Mouse (Mus musculus): ENCODE data around the gene A930017K11Rik. TPM values are rescaled to one million over a fixed set of nuclear protein-coding genes. Genes with fewer than 3 reads are reported as not detected.

The A930017K11Rik gene
- polyA plus RNA-seq (2014; fragmentation: Nextera tagmentation; extraction: Ambion mirVana): 0.09 TPM in 1 of 2 replicates, not detected in the other

DNA sequence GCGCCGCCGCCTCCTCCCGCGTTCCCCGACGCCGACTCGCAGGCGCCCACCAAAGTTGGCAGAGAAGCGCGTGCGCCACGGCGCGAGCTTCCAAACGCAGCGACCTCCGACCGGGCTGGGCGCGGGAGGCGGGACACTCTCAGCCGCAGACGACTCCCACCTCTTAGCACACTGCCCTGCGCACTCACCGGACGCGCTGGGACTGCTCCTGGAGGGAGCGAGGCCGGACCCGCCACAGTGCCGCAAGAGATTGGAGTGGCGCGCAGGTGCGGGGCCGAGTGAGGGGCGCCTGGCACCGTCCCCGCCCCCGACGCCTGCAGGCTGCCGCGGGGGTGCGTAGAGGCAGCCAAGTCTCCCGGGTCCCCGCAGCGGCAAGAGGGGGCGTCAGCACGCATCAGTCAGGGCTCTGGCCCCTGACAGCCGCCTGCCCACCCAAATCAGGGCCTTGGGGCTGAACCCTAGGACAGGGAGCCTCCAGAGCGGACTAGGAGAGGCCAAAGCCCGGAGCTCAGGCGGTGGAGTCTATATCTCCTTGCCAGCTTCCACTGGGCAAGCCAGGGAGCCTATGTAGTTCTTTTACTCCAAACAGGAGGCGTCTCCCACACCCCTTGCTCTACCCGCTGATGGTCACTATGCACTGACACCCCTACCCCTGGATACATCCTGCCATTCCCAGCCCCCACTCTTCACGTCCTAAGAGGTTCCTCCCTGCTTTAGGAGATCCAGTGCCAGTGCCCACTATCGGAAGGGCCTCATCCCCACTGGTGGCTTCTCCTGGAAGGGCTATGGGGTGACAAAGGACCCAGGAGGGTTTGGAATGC is at the start of gene A930017K11Rik:
TSS of gene A930017K11Rik (minus strand) at position 763 of the 821 bp plus-strand sequence.
- Histone ChIP-seq H3K4me1 (ENCODE audit: control insufficient read depth in 2 of 2, insufficient read depth in 2 of 2, low read length in 2 of 2) (peaks cover 5 to 13% of the 10 kb centered on the region in 2 experiments; a peak in 3 of 4 replicates), H3K9ac (ENCODE audit: low read length) (peak within 1 kb of the TSS; percentile 56), H3K4me2 (ENCODE audit: low read length) (peak within 1 kb of the TSS; percentile 81), H3K27me3 (ENCODE audit: control insufficient read depth, insufficient read depth, low read length) (peaks cover 46% of the 10 kb centered on the region), H3K36me3 (ENCODE audit: control insufficient read depth, insufficient read depth, low read length) (no peaks in the 10 kb centered on the region), H3K27ac (replicated peaks in 1 of 2; ENCODE audit: control insufficient read depth in 1 of 2, insufficient read depth in 1 of 2, low read depth in 2 of 2, low read length in 2 of 2) (no peak within 1 kb of the TSS), H3K9me3 (ENCODE audit: control insufficient read depth, low read length) (no peaks in the 10 kb centered on the region), H3K4me3 (ENCODE audit: control insufficient read depth in 1 of 2, insufficient read depth in 1 of 2, low read depth in 1 of 2, low read length in 2 of 2) (peak within 1 kb of the TSS; percentile 36 to 47)
- WGBS: 1% methylated on average over 58 of the region's 58 CpGs
- ATAC-seq (ENCODE audit: insufficient number of reproducible peaks, insufficient read depth, low FRiP score, low read depth): no peak

DNA sequence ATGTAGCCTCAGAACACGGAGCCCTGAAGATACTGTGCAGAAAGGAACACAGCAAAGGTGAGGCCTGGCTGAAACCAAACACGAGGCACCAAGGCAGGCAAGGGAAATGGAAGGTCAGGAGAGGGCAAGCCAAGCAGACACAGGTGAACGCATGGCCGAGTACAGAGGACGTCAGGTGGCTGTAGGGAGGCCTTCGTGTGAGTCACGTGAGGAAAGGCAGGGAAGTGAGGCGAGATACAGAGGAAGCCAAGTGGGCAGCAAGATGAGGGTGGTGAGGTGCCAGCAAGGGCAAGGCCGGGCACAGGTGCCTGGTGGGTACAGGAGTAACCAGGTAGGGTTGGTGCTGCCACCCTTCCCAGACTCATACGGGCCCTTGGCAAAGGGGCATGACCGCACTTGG is 46.1 kb upstream of the A930017K11Rik start:
- H3K4me3 ChIP-seq (ENCODE audit: control insufficient read depth in 1 of 2, insufficient read depth in 1 of 2, low read depth in 1 of 2, low read length in 2 of 2): no peak overlapping the region
- no peaks in the 10 kb centered on the region for H3K4me1 ChIP-seq (ENCODE audit: control insufficient read depth in 2 of 2, insufficient read depth in 2 of 2, low read length in 2 of 2)
- 90% methylated on average over 11 of the region's 11 CpGs for WGBS
- H3K36me3 ChIP-seq (ENCODE audit: control insufficient read depth, insufficient read depth, low read length): peaks cover 58% of the 10 kb centered on the region
- no peak overlapping the region for H3K4me2 ChIP-seq (ENCODE audit: low read length)
- no peak for ATAC-seq (ENCODE audit: insufficient number of reproducible peaks, insufficient read depth, low FRiP score, low read depth)
- H3K27me3 ChIP-seq (ENCODE audit: control insufficient read depth, insufficient read depth, low read length): no peaks in the 10 kb centered on the region
- H3K9ac ChIP-seq (ENCODE audit: low read length): no peak overlapping the region
- no peaks in the 10 kb centered on the region for H3K9me3 ChIP-seq (ENCODE audit: control insufficient read depth, low read length)
- H3K27ac ChIP-seq (replicated peaks in 1 of 2; ENCODE audit: control insufficient read depth in 1 of 2, insufficient read depth in 1 of 2, low read depth in 2 of 2, low read length in 2 of 2): no peak overlapping the region

DNA sequence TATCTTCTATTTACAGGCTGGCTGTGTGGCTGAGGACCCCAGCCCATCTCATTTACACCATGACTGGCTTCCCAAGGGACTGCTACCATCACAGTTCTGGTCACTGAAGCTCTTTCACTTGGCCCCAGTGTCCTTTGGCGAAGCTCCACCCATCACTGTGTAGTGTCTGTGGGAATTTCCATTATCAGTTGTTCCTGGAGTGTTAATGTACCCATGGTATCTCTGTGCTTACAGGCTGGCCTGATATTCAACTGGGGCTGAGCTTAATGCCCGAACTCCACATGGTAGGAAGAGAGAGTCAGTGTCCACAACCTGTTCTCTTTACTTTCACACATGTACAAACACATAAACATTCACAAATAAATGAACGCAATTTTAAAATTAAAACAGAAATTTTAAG is 41.1 kb upstream of the A930017K11Rik start:
- Histone ChIP-seq H3K27me3 (ENCODE audit: control insufficient read depth, insufficient read depth, low read length) (no peaks in the 10 kb centered on the region), H3K9me3 (ENCODE audit: control insufficient read depth, low read length) (no peaks in the 10 kb centered on the region), H3K36me3 (ENCODE audit: control insufficient read depth, insufficient read depth, low read length) (peaks cover 88% of the 10 kb centered on the region), H3K4me3 (ENCODE audit: control insufficient read depth in 1 of 2, insufficient read depth in 1 of 2, low read depth in 1 of 2, low read length in 2 of 2) (no peak overlapping the region), H3K4me1 (ENCODE audit: control insufficient read depth in 2 of 2, insufficient read depth in 2 of 2, low read length in 2 of 2) (no peaks in the 10 kb centered on the region), H3K27ac (replicated peaks in 1 of 2; ENCODE audit: control insufficient read depth in 1 of 2, insufficient read depth in 1 of 2, low read depth in 2 of 2, low read length in 2 of 2) (no peak overlapping the region), H3K9ac (ENCODE audit: low read length) (no peak overlapping the region), H3K4me2 (ENCODE audit: low read length) (no peak overlapping the region)
- no peak for ATAC-seq (ENCODE audit: insufficient number of reproducible peaks, insufficient read depth, low FRiP score, low read depth)
- 70% methylated on average over 3 of the region's 3 CpGs for WGBS

DNA sequence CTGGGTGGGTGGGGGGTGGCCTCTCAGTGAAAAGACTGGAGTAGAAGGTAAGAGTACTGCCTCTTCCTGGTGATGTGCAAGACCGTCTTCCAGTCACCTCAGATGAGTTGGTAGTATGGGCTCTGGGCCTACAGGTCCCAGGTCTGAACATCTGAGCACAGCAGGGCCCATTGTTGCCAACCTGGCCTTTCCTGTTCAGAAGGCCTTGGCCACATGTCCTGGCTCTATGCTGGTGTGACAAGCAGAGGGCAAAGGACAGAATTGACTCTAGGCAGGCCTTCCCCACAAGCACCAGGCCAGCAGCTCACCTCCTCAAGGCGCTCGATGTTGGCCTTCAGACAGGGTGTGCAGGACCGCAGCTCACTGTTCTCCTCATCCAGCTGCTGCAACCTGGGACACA is 39.9 kb upstream of the A930017K11Rik start:
- Histone ChIP-seq H3K27ac (replicated peaks in 1 of 2; ENCODE audit: control insufficient read depth in 1 of 2, insufficient read depth in 1 of 2, low read depth in 2 of 2, low read length in 2 of 2) (no peak overlapping the region), H3K4me1 (ENCODE audit: control insufficient read depth in 2 of 2, insufficient read depth in 2 of 2, low read length in 2 of 2) (no peaks in the 10 kb centered on the region), H3K9me3 (ENCODE audit: control insufficient read depth, low read length) (no peaks in the 10 kb centered on the region), H3K4me2 (ENCODE audit: low read length) (no peak overlapping the region), H3K36me3 (ENCODE audit: control insufficient read depth, insufficient read depth, low read length) (peaks cover 77% of the 10 kb centered on the region), H3K4me3 (ENCODE audit: control insufficient read depth in 1 of 2, insufficient read depth in 1 of 2, low read depth in 1 of 2, low read length in 2 of 2) (no peak overlapping the region), H3K27me3 (ENCODE audit: control insufficient read depth, insufficient read depth, low read length) (no peaks in the 10 kb centered on the region), H3K9ac (ENCODE audit: low read length) (no peak overlapping the region)
- WGBS: 96% methylated on average over 4 of the region's 4 CpGs
- ATAC-seq (ENCODE audit: insufficient number of reproducible peaks, insufficient read depth, low FRiP score, low read depth): no peak

DNA sequence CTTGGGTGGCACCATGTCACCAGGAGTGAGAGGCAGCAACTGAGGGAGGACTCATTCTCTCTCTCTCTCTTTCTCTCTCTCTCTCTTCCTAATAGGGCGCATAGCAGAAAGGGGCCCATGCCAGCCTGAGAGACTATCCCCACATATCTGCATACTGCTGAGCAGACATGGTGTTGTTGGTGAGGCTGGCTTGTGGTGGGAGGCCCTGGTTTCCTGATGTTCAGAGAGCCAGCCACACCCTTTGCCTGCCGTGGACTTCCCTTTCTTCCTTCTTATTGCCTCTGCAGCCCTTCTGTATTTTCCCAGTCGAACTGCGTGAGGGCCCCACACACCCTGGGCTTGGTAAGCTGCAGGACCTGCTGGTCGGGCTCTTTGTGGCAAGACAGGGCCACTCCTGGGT is 38.0 kb upstream of the A930017K11Rik start:
- no peak for ATAC-seq (ENCODE audit: insufficient number of reproducible peaks, insufficient read depth, low FRiP score, low read depth)
- Histone ChIP-seq H3K27ac (replicated peaks in 1 of 2; ENCODE audit: control insufficient read depth in 1 of 2, insufficient read depth in 1 of 2, low read depth in 2 of 2, low read length in 2 of 2) (no peak overlapping the region), H3K27me3 (ENCODE audit: control insufficient read depth, insufficient read depth, low read length) (no peaks in the 10 kb centered on the region), H3K4me3 (ENCODE audit: control insufficient read depth in 1 of 2, insufficient read depth in 1 of 2, low read depth in 1 of 2, low read length in 2 of 2) (no peak overlapping the region), H3K4me2 (ENCODE audit: low read length) (no peak overlapping the region), H3K9ac (ENCODE audit: low read length) (no peak overlapping the region), H3K4me1 (ENCODE audit: control insufficient read depth in 2 of 2, insufficient read depth in 2 of 2, low read length in 2 of 2) (no peaks in the 10 kb centered on the region), H3K36me3 (ENCODE audit: control insufficient read depth, insufficient read depth, low read length) (peaks cover 62% of the 10 kb centered on the region), H3K9me3 (ENCODE audit: control insufficient read depth, low read length) (no peaks in the 10 kb centered on the region)
- 85% methylated on average over 5 of the region's 5 CpGs for WGBS

DNA sequence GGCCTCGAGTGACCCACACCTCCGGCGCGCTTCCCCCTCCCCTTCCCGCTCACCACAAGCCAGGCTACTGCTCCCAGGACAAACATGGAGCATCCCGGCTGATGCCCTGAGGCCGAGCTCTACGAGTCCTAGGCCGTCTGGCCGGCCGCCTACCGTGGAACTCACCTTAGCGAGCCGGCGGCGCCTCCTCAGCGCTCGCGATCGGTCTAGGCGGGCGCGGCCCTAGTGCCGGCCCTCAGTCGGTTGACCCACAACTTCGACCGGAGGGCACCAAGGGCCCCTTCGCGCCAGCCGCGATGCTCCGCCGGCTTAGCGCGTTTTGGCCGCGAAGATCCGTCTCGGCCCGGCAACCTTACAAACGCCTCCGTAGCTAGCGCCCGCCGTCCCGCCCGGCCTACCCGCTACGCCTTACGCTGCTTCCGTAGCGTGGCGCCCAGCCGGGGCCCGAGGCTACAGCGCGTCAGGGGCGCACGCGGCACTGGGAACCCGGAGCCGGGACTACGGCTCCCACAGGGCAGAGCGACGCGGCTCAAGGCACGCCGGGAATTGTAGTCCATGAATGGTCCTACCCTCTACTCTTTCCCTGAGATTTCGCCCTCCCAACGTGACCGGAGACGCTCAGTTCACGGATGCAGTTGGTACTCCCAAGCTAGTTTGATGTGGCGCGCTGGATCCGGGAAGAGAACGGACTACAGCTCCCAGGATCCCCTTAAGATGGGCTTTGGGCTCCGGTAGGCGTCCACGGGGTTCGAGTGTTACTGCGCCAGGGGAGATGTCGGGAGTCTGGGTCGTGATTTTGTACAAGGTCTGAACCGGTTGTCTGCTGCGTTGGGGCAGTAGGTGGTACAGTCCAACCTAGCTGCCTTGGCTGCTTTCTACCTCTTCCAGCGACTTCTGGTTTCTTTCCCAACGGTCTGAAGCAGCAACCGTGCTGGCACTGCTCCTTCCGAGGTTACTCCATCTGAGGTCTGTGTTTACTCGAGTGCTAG is 33.2 kb upstream of the A930017K11Rik start, which contains the start of gene Capn15:
TSS of gene Capn15 (minus strand) at position 491 of the 989 bp plus-strand sequence.
- H3K9me3 ChIP-seq (ENCODE audit: control insufficient read depth, low read length): no peaks in the 10 kb centered on the region
- ATAC-seq (ENCODE audit: insufficient number of reproducible peaks, insufficient read depth, low FRiP score, low read depth): peak; percentile 99
- peaks cover 20% of the 10 kb centered on the region for H3K36me3 ChIP-seq (ENCODE audit: control insufficient read depth, insufficient read depth, low read length)
- H3K4me1 ChIP-seq (ENCODE audit: control insufficient read depth in 2 of 2, insufficient read depth in 2 of 2, low read length in 2 of 2): peaks cover 6 to 22% of the 10 kb centered on the region in 2 experiments; a peak in 3 of 4 replicates
- H3K9ac ChIP-seq (ENCODE audit: low read length): peak within 1 kb of the TSS; percentile 95
- peak within 1 kb of the TSS; percentile 94 for H3K4me2 ChIP-seq (ENCODE audit: low read length)
- H3K27ac ChIP-seq (replicated peaks in 1 of 2; ENCODE audit: control insufficient read depth in 1 of 2, insufficient read depth in 1 of 2, low read depth in 2 of 2, low read length in 2 of 2): peak within 1 kb of the TSS; percentile 71 to 94
- under 1% methylated on average over 90 of the region's 91 CpGs for WGBS
- H3K4me3 ChIP-seq (ENCODE audit: control insufficient read depth in 1 of 2, insufficient read depth in 1 of 2, low read depth in 1 of 2, low read length in 2 of 2): peak within 1 kb of the TSS; percentile 71 to 91
- no peaks in the 10 kb centered on the region for H3K27me3 ChIP-seq (ENCODE audit: control insufficient read depth, insufficient read depth, low read length)

DNA sequence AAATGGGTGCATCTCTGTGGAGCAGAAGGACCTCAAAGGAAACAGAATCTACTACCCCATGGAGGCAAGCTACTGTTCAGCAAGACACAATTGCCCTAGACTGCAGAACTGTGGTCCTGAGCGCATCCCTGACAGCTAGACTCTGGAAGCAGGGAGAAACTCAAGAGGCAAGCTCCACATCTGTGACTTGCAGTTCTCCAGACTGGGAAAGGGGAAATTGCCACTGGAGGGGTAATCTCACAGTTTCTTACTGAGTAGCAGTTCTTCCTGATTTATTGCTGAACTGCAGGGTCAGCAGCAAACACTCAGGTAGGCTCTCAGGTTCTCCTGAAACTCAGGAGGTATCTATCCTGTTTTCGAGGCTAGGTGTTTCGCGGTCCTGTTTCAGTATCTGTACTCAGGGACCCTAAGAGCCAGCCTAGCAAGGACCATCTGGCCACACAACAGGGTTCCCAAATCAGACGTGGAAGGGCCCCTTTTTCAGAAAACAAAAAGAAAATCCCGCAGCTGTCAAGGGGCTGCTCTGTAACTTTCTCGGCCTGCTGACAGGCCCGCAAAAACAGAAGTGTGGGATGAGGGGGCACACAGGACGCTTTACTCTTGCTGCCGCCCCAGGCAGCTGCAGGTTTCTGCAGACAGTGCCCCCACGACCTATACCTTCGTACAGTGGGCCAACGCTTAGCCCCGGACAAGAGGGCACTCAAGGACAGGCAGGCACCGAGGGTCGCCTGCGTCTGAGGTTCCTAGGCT is 32.4 kb upstream of the A930017K11Rik start:
- 8% methylated on average over 17 of the region's 17 CpGs for WGBS
- peak; percentile 5; the same call in 1 of the 2 replicates for ATAC-seq (ENCODE audit: insufficient number of reproducible peaks, insufficient read depth, low FRiP score, low read depth)

More for the DNA sequence above, 32.4 kb upstream of the A930017K11Rik start:
- H3K4me1 ChIP-seq (ENCODE audit: control insufficient read depth in 2 of 2, insufficient read depth in 2 of 2, low read length in 2 of 2): peaks cover 9 to 29% of the 10 kb centered on the region in 2 experiments
- no peaks in the 10 kb centered on the region for H3K27me3 ChIP-seq (ENCODE audit: control insufficient read depth, insufficient read depth, low read length)
- H3K36me3 ChIP-seq (ENCODE audit: control insufficient read depth, insufficient read depth, low read length): peaks cover 11% of the 10 kb centered on the region
- peak overlapping the region; percentile 71 to 91 for H3K4me3 ChIP-seq (ENCODE audit: control insufficient read depth in 1 of 2, insufficient read depth in 1 of 2, low read depth in 1 of 2, low read length in 2 of 2)
- peak overlapping the region; percentile 95 for H3K9ac ChIP-seq (ENCODE audit: low read length)
- peak overlapping the region; percentile 66 to 94 for H3K27ac ChIP-seq (replicated peaks in 1 of 2; ENCODE audit: control insufficient read depth in 1 of 2, insufficient read depth in 1 of 2, low read depth in 2 of 2, low read length in 2 of 2)
- peak overlapping the region; percentile 94 for H3K4me2 ChIP-seq (ENCODE audit: low read length)
- H3K9me3 ChIP-seq (ENCODE audit: control insufficient read depth, low read length): no peaks in the 10 kb centered on the region

All from heart, embryonic 14.5 days (tissue).